Mouse (Mus musculus) adrenal gland, postnatal 36 days (tissue): Measurements from ENCODE around the gene Abcc4. TPM values are rescaled to one million over a fixed set of nuclear protein-coding genes. Genes with fewer than 3 reads are reported as not detected.

Source experiments
- DNase-seq, 2 experiments: peaks; one replicate each; pipeline ENCODE4 v3.0.0; 2021; ENCODE audit warnings: mixed read lengths in 1 of 2
- long read RNA-seq, 2 experiments: library from polyadenylated mRNA; stranded (forward); transcript quantifications; one replicate each; pipeline ENCODE4 v2.0.0; 2021; ENCODE audit warnings: borderline sequencing depth in 2 of 2
- total RNA-seq, 2 experiments: library from RNA; stranded (reverse); gene quantifications; 2 replicates each; pipeline ENCODE4 v1.2.3; 2021

Gene Abcc4
- 10 to 100 TPM; 15.1 to 21.0 TPM for total RNA-seq
- long read RNA-seq, experiment 1, partial matches to known transcripts, result 2 of 3 reads
- long read RNA-seq, experiment 1, other reads (novel, unspliced or antisense), result 1 of 3 reads
- long read RNA-seq, experiment 2, full-length matches to known transcripts, result 1 of 4 reads
- long read RNA-seq, experiment 2, partial matches to known transcripts, result 2 of 4 reads
- long read RNA-seq, experiment 2, other reads (novel, unspliced or antisense), result 1 of 4 reads

DNA sequence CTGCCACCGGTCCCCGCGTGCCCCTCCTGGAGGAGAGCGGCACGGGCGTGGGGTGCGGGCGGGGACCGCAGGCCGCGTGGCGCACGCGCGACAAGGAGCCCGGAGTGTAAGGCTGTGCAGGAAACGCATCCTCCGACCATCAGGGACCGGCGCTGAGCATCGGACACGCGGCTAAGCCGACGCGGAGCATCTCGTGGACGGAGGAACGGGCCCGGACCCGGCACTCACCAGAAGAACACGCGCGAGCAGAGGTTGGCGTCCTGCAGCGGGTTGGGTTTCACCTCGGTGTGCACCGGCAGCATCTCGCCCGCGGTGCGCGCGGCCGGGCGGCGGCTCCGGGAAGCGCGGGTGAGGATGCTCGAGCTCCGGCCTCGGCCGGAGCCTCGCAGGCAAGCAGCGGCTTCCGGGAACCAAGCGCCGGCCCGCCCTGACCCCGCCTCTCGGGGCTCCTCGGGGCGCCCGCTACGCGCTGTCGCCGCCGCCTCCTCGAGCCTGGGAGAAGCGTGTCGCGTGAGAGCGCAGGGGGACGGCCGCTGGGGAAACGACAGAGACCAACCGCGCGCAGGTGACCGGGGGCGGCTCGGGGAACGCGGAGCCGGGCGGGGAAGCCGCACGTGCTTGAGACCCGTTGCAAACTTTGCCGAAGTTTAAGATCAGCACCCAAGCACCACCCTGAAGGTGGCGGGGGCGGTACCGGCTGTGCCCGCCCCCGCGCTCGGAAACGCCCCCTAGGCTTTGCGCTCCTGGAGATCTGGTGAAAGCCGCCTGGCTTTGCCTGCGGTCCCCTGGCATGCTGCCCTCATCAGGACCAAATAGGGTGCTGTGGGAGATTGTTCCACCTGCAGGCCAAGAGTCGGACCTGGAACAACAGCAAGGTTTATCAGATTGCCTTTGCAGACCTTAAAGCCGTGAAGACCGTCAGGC lies at the start of gene Abcc4:
TSS of gene Abcc4 (minus strand) at position 412 of the 924 bp plus-strand sequence.
- peak; percentile 94 for DNase-seq

DNA sequence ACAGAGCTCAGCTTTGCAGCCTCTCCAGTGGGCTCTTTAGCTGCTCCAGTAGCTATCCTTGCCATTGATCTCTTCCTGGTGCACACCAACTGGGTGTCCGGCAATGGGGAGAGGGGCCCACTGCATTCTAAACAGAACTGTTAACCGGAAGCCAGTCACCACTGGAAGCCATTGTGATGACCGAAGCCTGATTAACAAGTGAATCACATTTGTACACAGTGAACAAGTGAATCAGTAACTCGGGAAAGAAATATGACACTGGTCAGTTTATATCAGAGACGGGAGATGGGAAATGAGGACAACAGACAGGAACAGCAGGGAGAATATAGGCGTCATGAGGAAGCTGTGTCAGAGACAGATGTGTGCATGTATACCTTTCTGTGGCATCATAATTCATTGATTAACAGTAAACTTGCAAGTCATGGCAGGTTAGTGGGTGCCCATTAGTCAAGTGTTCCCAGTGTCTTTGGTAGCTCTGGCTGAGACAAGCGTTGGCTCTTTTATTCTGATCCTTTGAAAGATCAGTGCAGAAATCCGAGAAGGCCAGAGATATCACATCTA lies 45.3 kb upstream of the Abcc4 start:
- DNase-seq, result no peak

DNA sequence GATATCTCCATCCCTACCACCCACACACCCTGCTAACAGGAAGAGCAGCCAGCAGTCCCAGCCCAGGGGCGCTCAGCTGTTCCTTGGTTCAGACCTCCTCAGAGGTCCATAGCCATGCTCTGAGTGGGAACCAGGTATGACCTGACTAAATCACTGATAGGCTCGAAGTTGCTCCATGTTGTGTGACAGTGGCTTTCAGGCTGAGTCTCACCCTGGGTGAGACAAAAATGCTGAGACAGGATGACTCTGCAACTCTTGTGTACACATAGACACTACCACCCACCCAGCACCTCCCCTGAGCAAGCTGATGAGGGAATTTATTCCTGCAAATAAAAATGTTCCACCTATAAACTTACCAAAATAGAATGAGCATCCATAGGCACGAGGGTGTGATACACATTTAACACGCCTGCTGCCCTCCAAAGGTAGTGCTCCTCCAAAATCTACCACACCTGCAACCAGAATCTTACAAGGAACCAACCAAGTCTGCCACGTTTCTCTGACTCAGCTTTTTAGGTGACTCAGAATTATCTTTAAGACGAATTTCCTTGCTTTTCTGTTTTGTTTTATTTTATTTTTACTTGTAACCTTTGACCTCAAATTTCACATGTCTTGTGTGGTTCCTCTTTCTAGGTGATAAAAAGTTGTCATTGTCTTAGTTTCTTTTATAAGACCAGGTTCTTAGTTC lies 44.6 kb upstream of the Abcc4 start:
- DNase-seq, result no peak

DNA sequence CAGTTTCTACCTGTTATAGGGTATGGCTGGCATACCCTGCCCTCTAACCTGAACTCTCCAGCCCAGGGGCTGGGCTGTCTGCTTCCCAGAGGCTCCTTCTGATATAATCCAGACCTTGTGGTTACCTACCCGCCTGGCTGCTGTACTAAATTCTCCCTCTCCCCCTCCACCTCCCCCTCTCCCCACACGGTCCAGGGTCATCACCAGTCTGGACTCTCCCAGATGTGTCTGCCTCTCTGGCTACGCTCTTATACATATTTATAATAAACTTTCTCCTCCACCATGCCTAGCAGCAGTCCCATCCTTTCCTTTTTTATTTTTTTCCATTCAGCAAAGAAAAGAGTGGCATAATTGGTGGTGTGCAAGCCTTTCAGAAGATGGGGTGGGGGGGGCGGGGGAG lies 43.7 kb upstream of the Abcc4 start:
- no peak for DNase-seq

DNA sequence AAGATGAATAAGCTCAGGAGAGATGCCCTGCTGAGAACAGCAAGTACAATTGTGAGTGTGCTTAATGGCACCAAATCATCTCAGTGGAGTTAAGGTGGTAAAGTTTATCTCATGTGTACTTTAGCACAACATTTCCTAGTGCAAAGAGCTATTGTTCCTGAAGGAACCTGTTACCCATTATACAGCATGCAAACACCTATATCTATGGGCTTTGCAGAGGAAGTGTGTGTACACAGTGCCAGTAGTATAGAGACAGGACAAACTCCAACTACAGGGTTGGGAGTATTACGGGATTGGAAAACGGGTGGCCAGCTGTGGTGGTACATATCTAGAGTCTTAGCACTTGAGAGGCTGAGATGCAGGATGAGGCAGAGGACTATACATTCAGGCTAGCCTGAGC lies 43.0 kb upstream of the Abcc4 start:
- no peak for DNase-seq

DNA sequence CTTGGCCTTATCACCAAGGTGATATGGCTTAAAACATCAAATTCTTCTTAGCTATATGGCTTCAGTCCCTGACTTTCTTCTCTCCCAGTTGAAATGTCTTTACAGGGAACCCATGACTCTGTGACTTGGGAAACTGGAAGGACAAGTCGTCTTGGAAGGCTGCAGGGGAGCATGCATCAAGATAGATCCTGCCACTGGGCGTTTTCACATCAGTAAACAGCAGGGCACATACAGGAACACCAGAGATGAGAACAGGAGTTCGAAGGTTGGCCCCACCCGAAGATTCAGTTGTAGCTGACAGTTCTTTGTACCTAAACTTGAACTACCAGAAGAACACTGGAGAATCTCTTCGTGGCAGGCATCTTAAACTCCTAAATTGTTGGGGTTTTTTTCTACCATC lies 36.8 kb upstream of the Abcc4 start:
- DNase-seq, result no peak

DNA sequence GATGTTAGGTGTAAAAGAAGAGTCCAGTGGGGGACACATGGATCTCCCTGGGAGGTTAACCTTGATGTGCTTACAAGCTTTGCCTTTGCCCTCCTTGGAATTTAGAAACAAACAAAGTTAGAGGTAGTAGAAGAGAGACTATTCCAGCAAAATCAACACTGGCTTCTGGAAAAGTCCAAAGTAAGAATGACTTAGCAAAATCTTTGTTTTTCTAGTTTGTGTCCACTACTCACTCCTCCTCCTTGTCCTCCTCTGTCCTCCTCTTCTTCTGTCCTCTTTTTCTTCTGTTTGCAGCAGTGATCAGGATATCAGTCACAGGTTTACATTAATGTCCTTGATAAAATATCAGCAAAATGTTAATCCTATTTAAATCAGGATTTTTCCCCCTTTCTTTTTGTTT lies 35.8 kb upstream of the Abcc4 start:
- DNase-seq, result no peak

DNA sequence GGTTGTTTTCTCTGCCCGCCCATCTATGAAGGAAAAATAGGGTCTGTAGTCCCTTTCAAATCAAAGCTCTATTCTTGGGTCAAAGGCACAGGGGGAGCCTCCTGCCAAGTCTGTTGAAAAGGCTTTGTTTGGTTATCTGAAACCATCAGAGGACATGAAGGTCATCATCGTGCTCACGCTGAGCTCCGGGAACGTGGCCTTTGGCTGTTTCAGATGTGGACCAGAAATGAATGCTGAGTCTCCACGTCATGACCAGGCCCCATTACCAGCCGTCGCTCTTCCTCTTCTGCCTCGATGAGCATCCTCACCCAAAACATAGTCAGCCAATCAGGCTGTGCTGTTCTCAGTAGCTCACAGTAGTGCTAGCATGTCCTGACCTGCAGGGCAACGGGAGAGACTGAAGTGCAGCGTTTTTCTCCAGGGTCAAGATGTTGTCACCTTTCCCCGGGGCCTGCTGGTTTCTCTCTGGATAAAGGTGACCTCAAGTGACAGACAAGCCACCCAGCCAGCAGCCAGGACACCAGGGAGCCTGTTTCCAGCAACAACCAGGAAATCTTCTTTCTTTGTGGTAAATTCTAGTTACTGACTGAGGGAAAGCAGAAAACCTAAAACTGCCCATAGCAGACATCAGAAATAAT lies 31.4 kb upstream of the Abcc4 start:
- DNase-seq, result peak; percentile 18 to 21

DNA sequence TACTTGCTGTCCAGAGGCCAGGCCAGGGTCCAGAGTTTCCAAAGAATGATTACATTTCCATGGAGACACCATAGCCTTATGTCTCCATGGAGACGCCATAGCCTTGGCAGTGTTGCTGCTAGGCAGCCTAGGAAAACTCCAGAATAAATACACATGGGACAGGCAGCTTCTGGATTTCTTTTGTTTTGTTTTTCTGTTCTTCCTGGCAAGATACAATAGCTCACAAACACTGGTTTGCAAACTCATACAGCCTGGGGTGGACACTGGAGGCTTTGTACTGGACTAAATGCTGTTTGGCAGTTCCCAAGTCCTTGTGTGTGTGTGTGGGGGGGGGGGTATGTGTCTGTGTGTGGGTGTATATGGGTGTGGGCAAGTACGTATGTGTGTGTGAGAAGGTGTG lies 29.1 kb upstream of the Abcc4 start:
- no peak for DNase-seq

DNA sequence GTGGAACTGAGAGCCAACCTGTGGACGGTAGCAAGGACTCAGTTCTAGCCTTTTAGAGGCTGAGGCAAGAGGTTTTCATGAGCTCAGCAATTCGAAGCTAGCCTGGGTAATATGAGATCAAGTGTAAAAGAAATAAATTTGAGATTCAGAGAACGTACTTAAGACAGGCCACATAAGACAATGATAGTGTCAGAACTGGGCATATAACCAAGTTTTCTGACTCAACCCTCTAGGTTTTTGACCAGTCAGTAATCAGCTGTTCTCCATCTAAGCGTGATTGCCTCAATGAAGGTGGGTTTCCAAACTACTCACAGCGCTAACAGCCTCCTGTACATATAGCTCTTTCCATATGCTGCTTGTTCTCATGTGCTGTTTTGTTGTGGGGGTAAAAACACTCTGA lies 27.1 kb upstream of the Abcc4 start:
- DNase-seq, result no peak

DNA sequence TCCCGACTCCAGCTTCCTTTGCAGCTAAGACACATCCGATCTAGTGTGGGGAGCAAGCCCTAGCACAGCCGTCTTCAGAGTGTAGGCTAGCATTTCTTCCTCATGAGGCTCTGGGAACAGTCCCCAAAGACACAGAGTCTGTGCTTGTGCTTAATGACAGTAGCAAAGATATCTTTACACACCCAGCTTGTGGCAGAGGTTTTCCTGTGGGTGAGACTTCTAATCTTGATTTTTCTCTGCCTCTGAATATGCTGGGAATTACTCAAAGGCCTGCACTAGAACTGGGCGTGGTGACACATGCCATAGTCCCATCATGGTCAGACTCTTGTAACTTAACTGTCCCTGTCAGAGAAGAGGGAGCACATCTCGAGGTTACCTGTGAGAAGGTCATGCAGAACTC lies 24.6 kb upstream of the Abcc4 start:
- DNase-seq, result no peak

DNA sequence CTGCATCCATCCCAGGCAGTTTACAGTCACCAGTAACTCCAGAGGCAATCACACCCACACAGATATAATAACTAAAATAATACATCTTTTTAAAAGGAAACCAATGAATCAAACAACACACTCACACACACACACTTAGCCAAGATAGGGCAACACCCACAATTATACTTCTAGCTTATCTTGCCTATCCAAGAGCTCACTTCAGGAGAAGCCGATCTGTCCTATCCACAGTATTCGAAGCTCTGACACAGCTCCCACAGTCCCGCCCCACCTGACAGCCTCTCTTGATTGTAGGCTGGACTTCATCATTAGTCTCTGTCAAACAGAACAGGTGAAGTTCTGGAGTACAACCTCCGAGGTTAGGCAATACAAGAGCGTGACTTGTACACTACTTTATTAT lies 19.4 kb upstream of the Abcc4 start:
- no peak for DNase-seq

DNA sequence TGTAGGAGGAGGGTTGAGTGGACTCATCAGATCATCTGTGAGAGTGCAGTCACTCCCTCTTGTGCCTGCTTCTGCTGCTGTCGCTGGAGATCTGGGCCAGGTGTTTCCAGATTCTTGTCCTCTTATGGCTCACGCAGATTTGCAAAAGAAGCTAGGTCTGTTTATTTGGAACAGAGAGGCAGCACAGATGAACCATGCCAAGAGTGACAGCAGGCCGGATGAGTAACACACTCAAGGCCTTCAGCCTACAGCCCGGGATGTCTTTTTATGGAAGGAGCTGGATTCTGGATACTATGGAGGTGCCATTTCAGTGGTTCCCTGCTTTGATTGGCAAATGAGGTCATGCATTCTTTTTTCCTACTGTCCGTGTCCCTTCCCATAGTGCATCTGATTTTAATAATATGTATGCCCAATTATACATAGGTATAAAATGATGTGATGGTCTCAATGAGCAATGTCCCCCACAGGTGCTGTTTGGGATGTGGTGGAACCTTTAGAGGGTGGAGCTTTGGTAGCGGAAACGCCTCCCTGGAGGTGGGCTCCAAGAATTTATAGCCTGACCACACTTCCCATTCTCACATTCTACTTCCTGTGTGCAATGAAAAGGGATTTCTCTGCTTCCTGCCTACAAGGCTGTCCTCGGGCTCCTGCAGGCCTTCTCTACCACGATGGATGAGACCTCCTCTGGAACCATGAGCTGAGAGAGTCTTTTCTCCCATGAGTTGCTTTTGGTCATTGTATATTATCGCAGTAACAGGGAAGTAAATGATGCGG lies 18.1 kb upstream of the Abcc4 start:
- DNase-seq, result peak; percentile 61 to 63

DNA sequence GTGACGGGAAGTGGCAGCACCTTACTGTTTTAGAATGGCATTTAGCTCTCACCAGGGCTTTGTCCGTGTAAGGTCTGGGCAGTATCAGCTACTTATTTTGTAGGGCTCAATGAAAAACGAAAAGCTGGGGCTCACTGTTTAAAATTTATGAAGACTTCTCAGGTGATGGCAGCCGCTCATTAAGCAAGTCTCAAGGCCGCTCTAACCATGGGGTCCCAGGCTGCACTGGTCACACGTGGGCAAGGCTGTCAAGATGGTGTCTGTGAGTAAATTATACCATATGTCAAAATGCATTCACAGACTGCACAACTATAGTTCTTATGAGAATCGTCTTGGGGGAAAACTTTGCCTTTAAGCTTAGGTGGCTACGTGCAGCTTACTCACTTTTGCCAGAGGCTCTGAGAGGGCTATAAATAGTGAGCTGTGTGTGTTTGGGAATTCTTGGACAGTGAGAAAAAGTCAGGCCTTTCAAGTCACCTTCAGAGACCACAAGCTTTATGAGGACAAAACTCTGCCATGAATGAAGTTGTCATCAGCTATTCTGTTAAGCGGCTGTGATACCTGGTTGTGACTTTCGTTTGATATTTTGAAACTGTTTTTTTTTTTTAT lies 13.7 kb upstream of the Abcc4 start:
- DNase-seq, result no peak

DNA sequence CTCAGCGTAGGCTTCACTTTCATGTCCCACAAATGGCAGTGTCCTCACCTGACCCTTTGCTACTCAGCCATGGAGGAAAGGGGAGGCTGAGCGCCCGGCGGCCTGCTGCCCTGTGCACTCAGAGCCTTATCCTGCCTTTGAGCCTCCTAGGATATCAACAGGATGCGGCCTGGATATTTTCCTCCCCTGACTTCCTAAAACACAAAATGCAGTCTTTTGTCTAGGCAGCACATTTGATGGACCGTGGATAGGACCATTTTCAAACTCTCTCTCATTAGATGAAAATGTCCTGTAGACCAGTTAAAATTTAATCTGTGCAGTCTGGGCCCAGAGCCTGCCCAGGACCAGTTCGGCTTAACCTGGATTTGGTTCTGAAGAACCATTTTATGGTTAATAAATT lies 12.6 kb upstream of the Abcc4 start:
- no peak for DNase-seq

DNA sequence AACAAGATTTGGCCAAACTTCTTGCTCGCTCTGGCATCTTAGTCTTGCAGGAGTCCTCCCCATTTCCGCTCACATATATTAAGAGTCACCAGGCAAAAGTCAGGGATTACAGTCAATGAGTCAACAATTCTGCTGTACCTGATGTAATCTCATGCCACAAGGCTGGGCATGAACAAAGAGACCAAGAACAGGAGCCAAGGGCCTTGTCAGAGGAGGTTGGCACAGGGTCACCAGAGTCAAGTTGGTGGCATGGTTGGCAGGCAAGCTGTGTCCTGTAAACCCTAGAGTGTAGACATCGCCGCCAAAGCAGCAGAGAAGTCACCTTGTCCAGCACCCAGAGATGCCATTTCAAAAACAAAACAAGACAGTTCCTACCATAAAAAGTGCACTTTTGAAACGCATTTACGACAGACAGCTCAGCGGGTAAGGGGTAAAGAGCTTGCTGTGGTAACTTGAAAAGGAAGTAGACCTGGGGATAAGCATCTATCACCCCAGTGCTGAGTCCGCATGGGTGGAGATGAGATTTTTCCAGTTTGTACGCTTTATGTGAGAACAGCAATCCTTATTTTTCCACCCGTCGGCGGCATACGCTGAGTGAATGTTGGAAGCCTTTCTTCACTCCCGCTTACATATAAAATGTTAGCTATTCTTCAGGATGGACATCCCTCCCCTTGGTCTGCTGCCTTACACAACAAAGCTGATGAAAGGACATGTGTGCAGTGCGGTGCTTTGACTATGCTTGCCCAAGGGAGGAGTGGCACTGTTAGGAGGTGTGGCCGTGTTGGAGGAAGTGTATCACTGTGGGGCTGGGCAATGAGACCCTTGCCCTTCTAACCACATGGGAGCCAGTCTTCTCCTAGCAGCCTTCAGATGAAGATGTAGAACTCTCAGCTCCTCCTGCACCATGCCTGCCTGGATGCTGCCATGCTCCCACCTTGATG lies 10.6 kb upstream of the Abcc4 start:
- DNase-seq, result peak; percentile 40 to 80

DNA sequence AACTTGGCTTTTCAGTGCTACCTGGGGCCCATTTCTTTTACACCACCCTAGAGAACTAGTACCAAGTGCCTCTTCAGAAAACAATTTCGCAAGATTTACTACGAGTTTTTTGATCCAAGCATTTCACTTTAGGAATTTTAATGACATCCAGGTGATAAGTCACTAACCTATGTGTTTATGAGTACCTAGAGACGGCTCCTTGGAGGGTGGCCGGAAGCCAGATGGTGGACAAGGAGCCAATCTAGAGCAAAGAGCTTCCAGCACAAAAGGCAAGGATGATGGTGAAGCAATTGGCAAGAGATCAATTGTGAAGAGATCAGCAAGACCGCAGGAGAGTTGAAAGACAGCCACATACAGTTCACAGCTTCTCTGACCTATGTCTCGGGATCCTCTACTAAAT lies 8.7 kb upstream of the Abcc4 start:
- no peak for DNase-seq

DNA sequence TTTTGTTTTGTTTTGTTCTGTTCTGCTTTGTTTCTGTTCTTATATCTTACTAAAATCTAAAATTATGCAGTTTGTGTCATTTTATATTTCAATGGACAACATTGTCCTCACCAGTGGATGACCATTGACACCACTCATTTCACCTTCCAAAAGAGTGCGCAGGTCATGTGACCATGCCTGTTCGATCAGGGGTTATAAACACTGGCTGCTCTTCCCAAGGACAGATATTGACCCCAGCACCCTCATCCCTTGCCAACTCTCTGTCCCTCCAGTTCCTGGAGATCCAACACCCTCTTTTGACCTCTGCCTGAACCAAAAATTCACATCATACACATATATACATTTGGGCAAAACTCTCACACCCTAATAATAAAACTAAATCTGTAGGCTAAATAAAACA lies 8.3 kb upstream of the Abcc4 start:
- DNase-seq, result no peak

DNA sequence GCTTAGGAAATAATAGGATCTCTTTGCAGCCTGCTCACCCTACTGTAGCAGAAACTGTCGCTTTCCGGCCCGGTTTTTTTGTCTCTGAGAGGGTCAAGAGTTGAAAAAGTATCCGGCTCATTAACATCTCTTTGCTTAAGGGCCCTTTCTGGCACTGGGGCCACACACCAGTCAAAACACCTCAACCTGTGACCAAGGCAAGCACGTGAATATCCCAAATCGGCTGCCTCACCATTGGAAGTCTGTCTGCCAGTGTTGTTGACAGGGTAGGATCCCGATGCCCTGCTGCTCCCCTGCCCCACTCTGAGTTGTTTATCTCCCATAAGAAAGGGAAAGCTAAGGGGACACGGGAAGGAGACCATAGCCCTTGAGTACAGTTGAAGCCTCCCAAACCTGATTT lies 7.8 kb upstream of the Abcc4 start:
- DNase-seq, result no peak

DNA sequence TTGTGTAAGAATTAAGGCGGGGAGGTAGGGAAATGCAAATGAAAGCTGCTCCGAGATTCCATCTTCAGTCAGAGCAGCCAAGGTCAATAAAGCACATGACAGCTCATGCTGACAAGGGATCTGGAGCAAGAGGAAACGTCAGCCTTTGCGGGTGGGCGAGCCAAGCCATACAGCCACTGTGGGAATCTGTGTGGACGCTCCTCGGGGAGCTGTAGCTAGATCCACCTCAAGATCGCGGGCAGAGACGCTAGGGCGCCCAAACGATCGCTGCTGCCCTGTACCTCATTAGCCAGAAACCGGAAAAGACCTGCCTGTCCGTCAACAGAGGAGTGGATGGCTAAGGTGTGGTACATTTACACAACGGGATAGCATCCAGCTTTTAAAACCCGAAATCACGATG lies 7.4 kb upstream of the Abcc4 start:
- peak; percentile 47 to 57 for DNase-seq
